Mouse (Mus musculus) right cerebral cortex, postnatal 4 days (tissue): Measurements from ENCODE around the gene Slc34a1.
A peak's percentile ranks its signal among the peaks of the same experiment; 100 is the strongest.

ENCODE experiments used
- DNase-seq: peaks from one replicate; pipeline ENCODE4 v3.0.0-alpha.2; 2022

Gene Slc34a1

GRCm38 (mm10) chr13:55444286-55444936 is 46.4 kb downstream of the Slc34a1 start:
- DNase-seq: peak; percentile 76

GRCm38 (mm10) chr13:55444937-55445315 is 46.9 kb downstream of the Slc34a1 start, which contains the start of gene Grk6:
Grk6 (plus strand) TSS chr13:55445072.
- DNase-seq: peak; percentile 98

- no peak for DNase-seq
These were observed 47.5 kb downstream of the Slc34a1 start for GRCm38 (mm10) chr13:55445361-55446091.

GRCm38 (mm10) chr13:55446483-55447105 is 48.6 kb downstream of the Slc34a1 start:
- no peak for DNase-seq

- no peak for DNase-seq
These were observed 49.6 kb downstream of the Slc34a1 start for GRCm38 (mm10) chr13:55447543-55447943.

GRCm38 (mm10) chr13:55448131-55448530 is 50.1 kb downstream of the Slc34a1 start:
- DNase-seq: no peak

GRCm38 (mm10) chr13:55449205-55449604 is 51.2 kb downstream of the Slc34a1 start:
- DNase-seq: no peak

GRCm38 (mm10) chr13:55449679-55450441 is 51.9 kb downstream of the Slc34a1 start:
- DNase-seq: no peak

GRCm38 (mm10) chr13:55450511-55450980 is 52.6 kb downstream of the Slc34a1 start:
- peak; percentile 50 for DNase-seq

GRCm38 (mm10) chr13:55451296-55451695 is 53.3 kb downstream of the Slc34a1 start:
- no peak for DNase-seq

GRCm38 (mm10) chr13:55451785-55452549 is 54.0 kb downstream of the Slc34a1 start:
- DNase-seq: no peak

- no peak for DNase-seq
These were observed 65.0 kb downstream of the Slc34a1 start for GRCm38 (mm10) chr13:55462965-55463364.

- DNase-seq: no peak
These were observed 65.5 kb downstream of the Slc34a1 start for GRCm38 (mm10) chr13:55463399-55464026.

GRCm38 (mm10) chr13:55464027-55464884 is 66.3 kb downstream of the Slc34a1 start, which contains the start of gene Prr7:
Prr7 (plus strand) TSS chr13:55464267.
- DNase-seq: peak; percentile 83

GRCm38 (mm10) chr13:55465184-55465583 is 67.2 kb downstream of the Slc34a1 start:
- DNase-seq: no peak
